Mouse (Mus musculus) layer of hippocampus, postnatal 36 days (tissue): ENCODE measurements around the gene Col1a1. TPM values are rescaled to one million over a fixed set of nuclear protein-coding genes. Genes with fewer than 3 reads are reported as not detected.
"Not testable (repeated sequence)": the region's sequence is repeated elsewhere in the genome, so short reads cannot be mapped to it uniquely, and the experiment has no call there.

Experiments
- DNase-seq, 2 experiments: peaks; one replicate each; pipeline ENCODE4 v3.0.0; 2022
- total RNA-seq, 2 experiments: library from RNA; stranded (reverse); gene quantifications; 2 replicates each; pipeline ENCODE4 v1.2.3; 2021

Gene Col1a1
- total RNA-seq, 2 experiments from 2014 or later: 12.0 to 18.6 TPM

DNA sequence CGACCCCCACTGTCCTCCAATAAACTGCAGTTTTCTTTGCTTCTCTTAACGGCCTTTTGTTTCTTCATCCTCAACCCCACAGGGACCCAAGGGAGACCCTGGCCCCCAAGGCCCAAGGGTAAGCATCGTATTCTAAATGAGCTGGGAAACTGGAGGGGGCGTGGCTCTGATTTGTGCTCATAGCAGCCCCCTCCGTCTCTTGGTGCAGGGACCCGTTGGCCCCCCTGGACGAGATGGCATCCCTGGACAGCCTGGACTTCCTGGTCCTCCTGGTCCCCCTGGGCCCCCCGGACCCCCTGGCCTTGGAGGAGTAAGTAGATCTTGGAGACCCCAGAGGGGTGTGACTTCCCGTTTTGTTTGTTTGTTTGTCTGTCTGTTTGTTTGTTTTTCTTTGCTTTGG, 2.3 kb downstream of the Col1a1 start:
- no peak for DNase-seq

- DNase-seq: peak; percentile 67 to 70
Observed at GRCm38 (mm10) chr11:94939280-94939679, 3.3 kb downstream of the Col1a1 start.

- no peak for DNase-seq
Observed at GRCm38 (mm10) chr11:94941121-94941520, 5.1 kb downstream of the Col1a1 start.

DNA sequence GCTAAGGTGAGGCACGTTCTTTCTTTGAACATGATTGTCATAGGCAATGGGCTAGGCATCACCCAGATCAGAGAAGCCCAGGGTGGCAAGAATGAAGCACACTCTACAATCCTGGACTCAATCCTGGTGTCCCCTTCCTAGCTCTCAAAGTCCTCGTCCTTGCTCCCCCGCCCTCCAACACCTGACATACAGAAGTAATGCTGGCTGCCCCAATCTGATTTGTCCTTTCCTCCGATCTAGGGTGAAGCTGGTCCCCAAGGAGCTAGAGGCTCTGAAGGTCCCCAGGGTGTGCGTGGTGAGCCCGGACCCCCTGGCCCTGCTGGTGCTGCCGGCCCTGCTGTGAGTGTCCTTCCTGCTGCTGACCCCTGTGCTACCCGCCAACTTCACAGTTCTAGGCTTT, 5.8 kb downstream of the Col1a1 start:
- no peak for DNase-seq

GRCm38 (mm10) chr11:94942282-94943023, 6.4 kb downstream of the Col1a1 start:
- peak in 1 of 2 experiments; percentile 45 for DNase-seq

- no peak for DNase-seq
Observed at GRCm38 (mm10) chr11:94943054-94943453, 7.0 kb downstream of the Col1a1 start.

GRCm38 (mm10) chr11:94944295-94944694, 8.3 kb downstream of the Col1a1 start:
- no peak for DNase-seq

GRCm38 (mm10) chr11:94945236-94945635, 9.2 kb downstream of the Col1a1 start:
- no peak for DNase-seq

DNA sequence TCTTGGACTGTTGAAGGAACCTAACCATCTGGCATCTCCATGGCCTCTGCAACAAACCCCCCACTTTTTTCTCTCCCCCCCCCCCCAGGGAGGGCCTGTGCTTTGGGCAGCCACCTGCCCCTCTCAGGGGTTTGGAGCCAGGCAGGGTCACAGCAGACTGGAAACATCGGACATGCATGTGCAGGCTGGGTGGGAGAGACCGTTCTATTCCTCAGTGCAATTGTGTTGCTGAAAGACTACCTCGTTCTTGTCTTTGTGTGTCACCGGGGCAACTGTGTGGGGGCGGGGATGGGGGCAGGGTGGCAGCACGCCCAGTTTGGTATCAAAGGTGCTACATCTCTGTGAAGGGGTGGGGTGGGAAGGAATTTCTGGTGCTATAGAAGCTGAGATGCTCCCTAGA, 16.1 kb downstream of the Col1a1 start:
- no peak for DNase-seq

DNA sequence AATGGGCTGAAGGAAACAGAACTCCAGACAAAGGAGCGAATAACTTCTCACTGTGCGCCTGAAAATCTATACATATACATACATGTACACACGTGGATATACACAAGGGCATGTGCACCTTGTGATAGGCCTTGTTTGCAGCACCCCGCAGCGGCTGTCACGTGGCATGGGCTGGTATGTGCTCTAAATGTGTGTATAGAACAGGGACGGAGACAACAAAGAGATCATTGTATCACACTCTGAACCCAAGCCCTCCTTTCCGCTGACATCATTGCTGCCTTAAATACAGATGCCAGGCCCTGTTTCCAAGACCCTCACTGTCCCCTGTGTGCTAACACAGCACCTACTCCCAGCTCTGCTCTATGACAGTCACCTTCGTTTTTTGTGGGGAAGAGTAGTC, 19.1 kb downstream of the Col1a1 start:
- no peak for DNase-seq

- no peak for DNase-seq
Observed at GRCm38 (mm10) chr11:94957693-94958064, 21.7 kb downstream of the Col1a1 start.

GRCm38 (mm10) chr11:94958065-94958858, 22.2 kb downstream of the Col1a1 start:
- peak in 1 of 2 experiments; percentile 59 for DNase-seq

DNA sequence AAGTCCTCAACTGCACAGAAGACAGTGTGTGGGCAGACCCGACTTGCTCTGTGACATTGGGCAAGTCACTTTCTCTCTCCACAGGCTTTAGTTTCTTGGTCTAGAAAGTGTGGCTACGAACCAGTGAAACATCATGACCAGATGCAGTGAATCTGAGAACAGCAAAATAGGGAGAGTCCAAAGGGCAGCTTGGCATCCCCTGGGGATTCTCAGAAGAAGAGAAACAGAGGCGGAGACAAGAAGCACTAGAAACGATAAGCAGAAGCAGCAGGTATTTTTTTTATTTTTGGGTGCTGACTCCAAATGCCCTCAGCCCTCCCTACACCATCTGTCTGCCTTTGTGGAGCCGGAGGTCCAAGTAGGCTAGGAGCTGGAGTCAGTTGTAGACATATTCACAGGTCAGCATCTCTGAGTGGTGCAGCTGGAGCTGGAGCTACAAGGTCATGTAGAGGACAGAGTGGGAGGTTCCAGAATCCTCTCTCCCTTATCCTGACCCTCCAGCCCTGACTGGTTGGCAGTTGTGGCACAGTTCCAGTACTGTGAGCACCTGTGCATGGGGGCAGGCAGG, 26.6 kb downstream of the Col1a1 start:
- no peak for DNase-seq

- DNase-seq: no peak
Observed at GRCm38 (mm10) chr11:94967419-94967818, 31.4 kb downstream of the Col1a1 start, which contains the start of gene Hils1. Hils1 (plus strand) TSS chr11:94967593.

DNA sequence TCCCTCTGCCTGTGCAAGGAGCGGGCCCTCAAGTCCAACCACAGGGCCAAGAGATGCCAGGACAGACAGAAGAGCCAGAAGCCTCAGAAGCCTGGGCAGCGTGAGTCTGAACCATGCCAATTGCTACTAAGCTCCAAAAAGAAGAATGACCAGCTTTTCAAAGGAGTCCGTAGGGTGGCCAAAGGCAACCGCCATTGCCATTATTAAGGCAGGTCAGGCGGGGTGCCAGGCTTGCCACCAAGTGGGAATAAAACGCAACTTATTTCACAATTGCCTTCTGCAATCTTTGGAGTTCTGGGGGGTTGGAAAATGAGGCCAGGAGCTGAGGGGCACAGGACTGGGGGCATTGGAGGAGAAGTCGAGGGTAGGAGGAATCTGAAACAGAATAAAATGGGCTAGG, 32.2 kb downstream of the Col1a1 start:
- DNase-seq: no peak

- not testable (repeated sequence) for DNase-seq
Observed at GRCm38 (mm10) chr11:94969709-94970108, 33.7 kb downstream of the Col1a1 start.

DNA sequence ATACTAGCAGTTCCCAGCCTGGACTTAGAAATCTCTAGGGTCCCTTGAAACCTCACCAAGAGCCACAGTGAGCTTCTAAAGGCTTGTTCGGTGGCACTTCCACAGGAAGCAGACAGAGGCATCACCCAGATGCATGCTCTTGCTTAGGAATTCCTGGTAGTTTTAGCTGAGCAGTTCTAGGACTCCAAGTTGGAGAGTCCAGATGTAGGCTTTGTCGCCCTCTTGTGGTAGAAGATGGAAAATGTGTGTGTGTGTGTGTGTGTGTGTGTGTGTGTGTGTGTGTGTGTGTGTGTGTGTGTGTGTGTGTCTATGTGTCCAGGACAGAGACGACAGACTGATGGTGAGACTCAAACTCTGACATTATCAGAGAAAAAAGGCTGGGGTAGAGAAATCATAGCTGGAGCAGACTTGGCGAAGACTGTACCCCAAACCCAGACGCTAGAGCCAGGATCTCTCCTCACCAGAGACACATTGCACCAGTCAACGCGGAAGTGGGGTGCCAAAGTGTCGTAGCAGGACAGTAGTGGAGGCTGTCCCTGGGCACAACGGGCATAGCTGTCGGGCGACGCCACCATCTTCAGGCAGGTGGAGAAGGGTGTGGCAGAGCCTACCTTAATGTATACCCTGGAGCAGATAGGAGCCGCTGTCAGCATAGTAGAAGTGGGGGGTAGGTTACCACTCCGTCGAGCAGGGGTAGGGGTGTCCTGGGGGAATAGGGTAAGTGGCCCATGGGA, 34.4 kb downstream of the Col1a1 start:
- DNase-seq: peak; percentile 50 to 67

- no peak for DNase-seq
Observed at GRCm38 (mm10) chr11:94971895-94972615, 36.0 kb downstream of the Col1a1 start.

DNA sequence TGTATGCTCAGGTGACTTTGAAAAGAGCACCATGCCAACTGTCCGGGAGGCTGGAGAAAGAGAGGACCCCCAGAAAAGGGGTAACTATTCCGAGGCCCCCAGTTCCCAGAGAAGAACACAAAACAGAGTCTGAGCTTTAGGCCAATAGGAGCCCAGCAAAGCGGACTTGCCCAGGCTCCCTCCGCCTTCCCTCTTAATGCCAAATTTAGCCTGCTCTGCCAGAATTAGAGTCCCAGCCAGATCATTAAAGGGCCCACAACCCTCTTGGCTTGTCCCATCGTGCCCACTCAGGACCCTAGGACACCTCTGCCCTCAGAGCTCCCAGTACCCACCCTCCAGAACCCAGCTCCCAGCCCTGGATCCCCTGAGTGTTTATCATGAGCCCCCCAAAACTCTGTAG, 36.9 kb downstream of the Col1a1 start:
- DNase-seq: no peak

DNA sequence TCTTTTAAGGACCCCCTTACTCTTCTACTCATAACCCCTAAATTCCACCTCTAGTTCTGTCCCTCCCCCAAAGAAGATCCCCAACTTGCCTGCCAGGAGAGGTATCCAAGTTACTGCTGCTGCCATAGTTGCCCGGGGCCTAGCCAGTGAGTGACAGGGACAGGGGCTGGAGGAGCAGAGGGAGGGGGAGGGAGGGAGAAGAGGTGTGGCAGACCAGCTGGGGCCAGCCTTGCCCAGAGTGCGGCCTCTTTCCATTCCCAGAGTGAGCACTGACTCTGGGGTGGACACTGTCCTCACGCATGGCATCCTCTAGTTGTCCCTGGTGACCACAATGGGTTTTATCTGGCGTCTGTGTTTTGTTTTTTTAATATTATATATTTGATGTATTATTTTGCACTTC, 37.3 kb downstream of the Col1a1 start:
- no peak for DNase-seq

- DNase-seq: no peak
Observed at GRCm38 (mm10) chr11:94974951-94975350, 38.9 kb downstream of the Col1a1 start.

GRCm38 (mm10) chr11:94976199-94976598, 40.2 kb downstream of the Col1a1 start, which contains the start of gene Sgca:
Sgca (minus strand) TSS chr11:94976327.
- DNase-seq: no peak
